Mouse (Mus musculus): ENCODE data around the gene 2410004B18Rik.

- TF ChIP-seq CTCF (IDR thresholded peaks at IDR 0.05; ENCODE audit: low read depth) (no peak), EP300 (optimal IDR thresholded peaks at IDR 0.05) (peak; percentile 77)
Observed at GRCm38 (mm10) chr3:145964473-145964872, 26.7 kb downstream of the 2410004B18Rik start.
